Mouse (Mus musculus) MEL (cell line): ENCODE measurements around the gene Nqo1. TPM values are rescaled to one million over a fixed set of nuclear protein-coding genes. Genes with fewer than 3 reads are reported as not detected.

Experiments used
- DNase-seq: peaks from one replicate; pipeline ENCODE4 v3.0.0; 2011; ENCODE audit warnings: low read depth, low spot score
- H3K27ac ChIP-seq: 2 replicates; pipeline ENCODE4 v1.5.1; 2012; ENCODE audit warnings: low read depth, mild to moderate bottlenecking, control low read depth, low read length, moderate library complexity; ENCODE audit not compliant: control insufficient read depth
- H3K27me3 ChIP-seq, 2 experiments: fragments of 150-350 bp in 1 of 2; sonication (generic) in 1 of 2; 2 replicates each; pipeline ENCODE4 v1.6.1; 2012; ENCODE audit warnings: low read length in 2 of 2, mild to moderate bottlenecking in 2 of 2, improper control_type of control experiment in 1 of 2, moderate library complexity in 1 of 2; ENCODE audit not compliant: insufficient read depth in 2 of 2, control insufficient read depth in 1 of 2
- H3K36me3 ChIP-seq, 2 experiments: 2 replicates each; pipeline ENCODE4 v1.6.1; 2012 to 2014; ENCODE audit warnings: low read length in 2 of 2, improper control_type of control experiment in 1 of 2, inconsistent platforms in 1 of 2, mild to moderate bottlenecking in 1 of 2; ENCODE audit not compliant: insufficient read depth in 2 of 2, control insufficient read depth in 1 of 2
- H3K4me1 ChIP-seq, 2 experiments: fragments of 150-350 bp in 1 of 2; sonication (generic) in 1 of 2; 2 replicates each; pipeline ENCODE4 v1.6.1; 2012; ENCODE audit warnings: low read length in 2 of 2, improper control_type of control experiment in 1 of 2, mild to moderate bottlenecking in 1 of 2; ENCODE audit not compliant: insufficient read depth in 2 of 2, control insufficient read depth in 1 of 2
- H3K4me3 ChIP-seq, 2 experiments: fragments of 150-350 bp in 1 of 2; sonication (generic) in 1 of 2; 2 replicates each; pipeline ENCODE4 v1.5.1; 2012; ENCODE audit warnings: low read depth in 2 of 2, low read length in 2 of 2, mild to moderate bottlenecking in 2 of 2, moderate library complexity in 2 of 2, control low read depth in 1 of 2, improper control_type of control experiment in 1 of 2; ENCODE audit not compliant: control insufficient read depth in 1 of 2, insufficient read depth in 1 of 2
- H3K79me2 ChIP-seq: 2 replicates; pipeline ENCODE4 v1.6.1; 2012; ENCODE audit warnings: mild to moderate bottlenecking, low read length, moderate library complexity; ENCODE audit not compliant: control insufficient read depth, poor library complexity, insufficient read depth
- H3K9ac ChIP-seq: 2 replicates; pipeline ENCODE4 v1.6.1; 2012; ENCODE audit warnings: low read depth, mild to moderate bottlenecking, control low read depth, low read length, moderate library complexity; ENCODE audit not compliant: control insufficient read depth, poor library complexity, severe bottlenecking
- H3K9me3 ChIP-seq: fragments of 150-350 bp; sonication (generic); replicated peaks from 2 replicates; pipeline ENCODE4 v1.6.1; 2012; ENCODE audit warnings: mild to moderate bottlenecking, low read length, improper control_type of control experiment, moderate library complexity; ENCODE audit not compliant: insufficient read depth
- CHD1 ChIP-seq: IDR thresholded peaks from 2 replicates; pipeline ENCODE4 v1.6.1; 2012; ENCODE audit warnings: low read depth, mild to moderate bottlenecking, inconsistent platforms, low read length, improper control_type of control experiment
- CHD2 ChIP-seq: IDR thresholded peaks from 2 replicates; pipeline ENCODE4 v1.6.1; 2011; ENCODE audit warnings: low read length, improper control_type of control experiment
- CTCF ChIP-seq, 3 experiments: IDR thresholded peaks in 2 of 3; conservative IDR thresholded peaks in 1 of 3; 2 replicates each; pipeline ENCODE4 v1.5.1; 2011 to 2012; ENCODE audit warnings: low read length in 3 of 3, low read depth in 2 of 3, mild to moderate bottlenecking in 2 of 3, improper control_type of control experiment in 1 of 3, inconsistent platforms in 1 of 3, mixed read lengths in 1 of 3, moderate library complexity in 1 of 3; ENCODE audit not compliant: control insufficient read depth in 1 of 3, insufficient read depth in 1 of 3, poor library complexity in 1 of 3, severe bottlenecking in 1 of 3
- E2F4 ChIP-seq: IDR thresholded peaks from 2 replicates; pipeline ENCODE4 v1.6.1; 2011; ENCODE audit warnings: low read depth, low read length, improper control_type of control experiment, borderline replicate concordance
- ELF1 ChIP-seq: IDR thresholded peaks from 2 replicates; pipeline ENCODE4 v1.6.1; 2014; ENCODE audit warnings: low read depth, mild to moderate bottlenecking, inconsistent platforms, low read length, improper control_type of control experiment, moderate library complexity
- ETS1 ChIP-seq: IDR thresholded peaks from 2 replicates; pipeline ENCODE4 v1.6.1; 2012; ENCODE audit warnings: low read depth, mild to moderate bottlenecking, inconsistent platforms, low read length, improper control_type of control experiment, moderate library complexity
- GABPA ChIP-seq: IDR thresholded peaks from 2 replicates; pipeline ENCODE4 v1.6.1; 2012; ENCODE audit warnings: low read depth, mild to moderate bottlenecking, inconsistent platforms, low read length, improper control_type of control experiment, moderate library complexity
- GATA1 ChIP-seq: IDR thresholded peaks from 2 replicates; pipeline ENCODE4 v1.6.1; 2011; ENCODE audit warnings: low read depth, low read length, improper control_type of control experiment
- HCFC1 ChIP-seq: IDR thresholded peaks from 2 replicates; pipeline ENCODE4 v1.6.1; 2012; ENCODE audit warnings: low read depth, mild to moderate bottlenecking, inconsistent platforms, low read length, improper control_type of control experiment, moderate library complexity
- JUND ChIP-seq: IDR thresholded peaks from 2 replicates; pipeline ENCODE4 v1.6.1; 2011; ENCODE audit warnings: low read depth, mild to moderate bottlenecking, improper control_type of control experiment, low read length
- KAT2A ChIP-seq: conservative IDR thresholded peaks from 2 replicates; pipeline ENCODE4 v1.6.1; 2012; ENCODE audit warnings: low read depth, low read length, improper control_type of control experiment, inconsistent platforms
- MAFK ChIP-seq: IDR thresholded peaks from 2 replicates; pipeline ENCODE4 v1.6.1; 2011; ENCODE audit warnings: low read depth, mild to moderate bottlenecking, low read length, improper control_type of control experiment, borderline replicate concordance
- MAX ChIP-seq: IDR thresholded peaks from 2 replicates; pipeline ENCODE4 v1.6.1; 2011; ENCODE audit warnings: low read length, improper control_type of control experiment
- MEF2A ChIP-seq: IDR thresholded peaks from 2 replicates; pipeline ENCODE4 v1.6.1; 2014; ENCODE audit warnings: low read depth, mild to moderate bottlenecking, inconsistent platforms, low read length, improper control_type of control experiment; ENCODE audit not compliant: poor library complexity, insufficient replicate concordance, severe bottlenecking; ENCODE audit errors: extremely low read depth
- MXI1 ChIP-seq: IDR thresholded peaks from 2 replicates; pipeline ENCODE4 v1.6.1; 2011; ENCODE audit warnings: mild to moderate bottlenecking, low read depth, low read length, improper control_type of control experiment
- MYB ChIP-seq: IDR thresholded peaks from 2 replicates; pipeline ENCODE4 v1.6.1; 2011; ENCODE audit warnings: mild to moderate bottlenecking, low read depth, low read length, improper control_type of control experiment
- NELFE ChIP-seq: IDR thresholded peaks from 2 replicates; pipeline ENCODE4 v1.6.1; 2011; ENCODE audit warnings: low read depth, low read length, improper control_type of control experiment
- NRF1 ChIP-seq: IDR thresholded peaks from 2 replicates; pipeline ENCODE4 v1.6.1; 2014; ENCODE audit warnings: low read depth, mild to moderate bottlenecking, inconsistent platforms, low read length, improper control_type of control experiment, moderate library complexity; ENCODE audit not compliant: poor library complexity, insufficient read depth, severe bottlenecking
- POLR2A ChIP-seq, 2 experiments: IDR thresholded peaks; 2 replicates each; pipeline ENCODE4 v1.6.1; 2011 to 2012; ENCODE audit warnings: low read length in 2 of 2, mild to moderate bottlenecking in 2 of 2, control low read depth in 1 of 2, improper control_type of control experiment in 1 of 2, low read depth in 1 of 2, moderate library complexity in 1 of 2; ENCODE audit not compliant: control insufficient read depth in 1 of 2, insufficient read depth in 1 of 2, poor library complexity in 1 of 2
- POLR2AphosphoS2 ChIP-seq: IDR thresholded peaks from 2 replicates; pipeline ENCODE4 v1.6.1; 2011; ENCODE audit warnings: low read length, improper control_type of control experiment
- POLR2AphosphoS5 ChIP-seq: IDR thresholded peaks from 2 replicates; pipeline ENCODE4 v1.6.1; 2012; ENCODE audit warnings: low read depth, borderline replicate concordance, mild to moderate bottlenecking, inconsistent platforms, low read length, moderate library complexity, mixed read lengths
- RAD21 ChIP-seq: IDR thresholded peaks from 2 replicates; pipeline ENCODE4 v1.6.1; 2011; ENCODE audit warnings: mild to moderate bottlenecking, low read depth, low read length, improper control_type of control experiment
- RCOR1 ChIP-seq: IDR thresholded peaks from 2 replicates; pipeline ENCODE4 v1.6.1; 2012; ENCODE audit warnings: low read depth, mild to moderate bottlenecking, inconsistent platforms, low read length, improper control_type of control experiment
- SIN3A ChIP-seq: IDR thresholded peaks from 2 replicates; pipeline ENCODE4 v1.6.1; 2012; ENCODE audit warnings: low read length, improper control_type of control experiment, inconsistent platforms
- SMC3 ChIP-seq: IDR thresholded peaks from 2 replicates; pipeline ENCODE4 v1.6.1; 2011; ENCODE audit warnings: low read depth, low read length, improper control_type of control experiment
- TAL1 ChIP-seq: IDR thresholded peaks from 2 replicates; pipeline ENCODE4 v1.6.1; 2012; ENCODE audit warnings: mild to moderate bottlenecking, inconsistent platforms, low read length, moderate library complexity, mixed read lengths
- TBP ChIP-seq: IDR thresholded peaks from 2 replicates; pipeline ENCODE4 v1.8.0; 2011; ENCODE audit warnings: low read depth, low read length, improper control_type of control experiment
- TCF12 ChIP-seq: IDR thresholded peaks from 2 replicates; pipeline ENCODE4 v1.6.1; 2014; ENCODE audit warnings: low read depth, mild to moderate bottlenecking, inconsistent platforms, low read length, improper control_type of control experiment, moderate library complexity
- UBTF ChIP-seq: IDR thresholded peaks from 2 replicates; pipeline ENCODE4 v1.6.1; 2012; ENCODE audit warnings: low read depth, mild to moderate bottlenecking, inconsistent platforms, low read length, improper control_type of control experiment, moderate library complexity, borderline replicate concordance; ENCODE audit not compliant: insufficient read depth
- USF1 ChIP-seq: IDR thresholded peaks from 2 replicates; pipeline ENCODE4 v1.6.1; 2014; ENCODE audit warnings: low read depth, mild to moderate bottlenecking, inconsistent platforms, low read length, improper control_type of control experiment, moderate library complexity
- USF2 ChIP-seq, 2 experiments: IDR thresholded peaks; 2 replicates each; pipeline ENCODE4 v1.6.1; 2011 to 2012; ENCODE audit warnings: improper control_type of control experiment in 2 of 2, low read length in 2 of 2, borderline replicate concordance in 1 of 2, inconsistent platforms in 1 of 2, low read depth in 1 of 2, mild to moderate bottlenecking in 1 of 2; ENCODE audit not compliant: insufficient read depth in 1 of 2
- ZC3H11A ChIP-seq: IDR thresholded peaks from 2 replicates; pipeline ENCODE4 v1.6.1; 2012; ENCODE audit warnings: low read depth, mild to moderate bottlenecking, inconsistent platforms, low read length, improper control_type of control experiment
- ZKSCAN1 ChIP-seq: IDR thresholded peaks from 2 replicates; pipeline ENCODE4 v1.6.1; 2012; ENCODE audit warnings: low read depth, mild to moderate bottlenecking, inconsistent platforms, low read length, improper control_type of control experiment, moderate library complexity
- ZMIZ1 ChIP-seq: IDR thresholded peaks from 2 replicates; pipeline ENCODE4 v1.6.1; 2012; ENCODE audit warnings: low read depth, mild to moderate bottlenecking, inconsistent platforms, low read length, improper control_type of control experiment, moderate library complexity
- ZNF384 ChIP-seq: IDR thresholded peaks from 2 replicates; pipeline ENCODE4 v1.6.1; 2012; ENCODE audit warnings: low read depth, mild to moderate bottlenecking, inconsistent platforms, low read length, improper control_type of control experiment
- polyA plus RNA-seq, 2 experiments: library from polyadenylated mRNA; stranded (reverse) in 1 of 2; unstranded in 1 of 2; fragments of >175 nt in 1 of 2; fragments of >200 nt in 1 of 2; gene quantifications; 2 replicates each; pipeline versions ENCODE4 v1.2.1 to v1.2.4; 2012; ENCODE audit warnings: low replicate concordance in 2 of 2, low read depth in 1 of 2; ENCODE audit not compliant: insufficient read length in 2 of 2, insufficient read depth in 1 of 2, missing spikeins in 1 of 2
- total RNA-seq: library from RNA; depleted of rRNA; stranded (reverse); fragments of 300-350 nt; gene quantifications from 2 replicates; pipeline ENCODE4 v1.2.3, GENCODE M21; 2012; rRNA removed

The Nqo1 gene
- total RNA-seq = 8.0 and 8.8 TPM in 2 replicates
- 1 to 10 TPM in 1 of 2 experiments, not detected in 1; 8.8 TPM for polyA plus RNA-seq

GRCm38 (mm10) chr8:107403038-107403781, at the start of gene Nqo1:
Gene Nqo1, minus strand, starts transcription at chr8:107403206.
- peak within 1 kb of the TSS; percentile 39 to 55 for H3K4me3 ChIP-seq
- DNase-seq = peak; percentile 98
- no peaks in the 10 kb centered on the region for H3K27me3 ChIP-seq
- peak within 1 kb of the TSS; percentile 66 for H3K9ac ChIP-seq
- no peaks in the 10 kb centered on the region; the same call in 1 of the 2 replicates for H3K79me2 ChIP-seq
- peaks cover 14 to 25% of the 10 kb centered on the region in 2 experiments for H3K4me1 ChIP-seq
- H3K27ac ChIP-seq = peak within 1 kb of the TSS; percentile 85
- H3K9me3 ChIP-seq = no peaks in the 10 kb centered on the region
- H3K36me3 ChIP-seq = peaks cover 0 to 23% of the 10 kb centered on the region in 2 experiments; a peak in 2 of 4 replicates
- TF ChIP-seq ELF1 = peak; percentile 70
- no peak for TF ChIP-seq USF2 (IDR thresholded peaks at IDR 0.05; ENCODE audit: borderline replicate concordance in 1 of 2, insufficient read depth in 1 of 2, low read depth in 1 of 2, low read length in 2 of 2)
- TF ChIP-seq HCFC1 = peak; percentile 46; the same call in 1 of the 2 replicates
- TF ChIP-seq ETS1 = peak; percentile 81
- peak; percentile 75 for TF ChIP-seq NELFE
- peak; percentile 60 for TF ChIP-seq TCF12
- TF ChIP-seq GATA1 = peak; percentile 48; the same call in 1 of the 2 replicates
- no peak for TF ChIP-seq UBTF
- TF ChIP-seq RCOR1 = no peak
- TF ChIP-seq RAD21 = no peak
- no peak for TF ChIP-seq JUND
- TF ChIP-seq CHD1 = peak; percentile 98
- peak; percentile 79 for TF ChIP-seq MXI1
- no peak for TF ChIP-seq MYB
- no peak for TF ChIP-seq CHD2
- peak; percentile 82 for TF ChIP-seq SIN3A
- peak; percentile 78; the same call in 1 of the 2 replicates for TF ChIP-seq MAX
- TF ChIP-seq ZMIZ1 = peak; percentile 66; the same call in 1 of the 2 replicates
- TF ChIP-seq MAFK = peak; percentile 75; the same call in 1 of the 2 replicates
- no peak for TF ChIP-seq ZC3H11A
- no peak for TF ChIP-seq TAL1
- TF ChIP-seq USF1 = no peak
- TF ChIP-seq KAT2A = no peak
- TF ChIP-seq SMC3 = no peak
- peak; percentile 88 for TF ChIP-seq TBP
- TF ChIP-seq ZNF384 = no peak
- TF ChIP-seq CTCF (IDR thresholded peaks at IDR 0.05 in 2 of 3, conservative IDR thresholded peaks at IDR 0.05 in 1 of 3; ENCODE audit: control insufficient read depth in 1 of 3, insufficient read depth in 1 of 3, low read depth in 2 of 3, low read length in 3 of 3, poor library complexity in 1 of 3, severe bottlenecking in 1 of 3) = no peak
- no peak for TF ChIP-seq E2F4
- no peak for TF ChIP-seq POLR2AphosphoS5
- TF ChIP-seq POLR2AphosphoS2 = peak; percentile 69; the same call in 1 of the 2 replicates
- TF ChIP-seq POLR2A (IDR thresholded peaks at IDR 0.05; ENCODE audit: control insufficient read depth in 1 of 2, insufficient read depth in 1 of 2, low read depth in 1 of 2, low read length in 2 of 2, poor library complexity in 1 of 2) = peak; percentile 28 to 81; a peak in 3 of 4 replicates
- TF ChIP-seq NRF1 = no peak
- TF ChIP-seq ZKSCAN1 = no peak
- peak; percentile 99 for TF ChIP-seq GABPA
- TF ChIP-seq MEF2A = no peak
